8 mouse cellular contexts compared by ENCODE assay signal in the genomic region with DNA sequence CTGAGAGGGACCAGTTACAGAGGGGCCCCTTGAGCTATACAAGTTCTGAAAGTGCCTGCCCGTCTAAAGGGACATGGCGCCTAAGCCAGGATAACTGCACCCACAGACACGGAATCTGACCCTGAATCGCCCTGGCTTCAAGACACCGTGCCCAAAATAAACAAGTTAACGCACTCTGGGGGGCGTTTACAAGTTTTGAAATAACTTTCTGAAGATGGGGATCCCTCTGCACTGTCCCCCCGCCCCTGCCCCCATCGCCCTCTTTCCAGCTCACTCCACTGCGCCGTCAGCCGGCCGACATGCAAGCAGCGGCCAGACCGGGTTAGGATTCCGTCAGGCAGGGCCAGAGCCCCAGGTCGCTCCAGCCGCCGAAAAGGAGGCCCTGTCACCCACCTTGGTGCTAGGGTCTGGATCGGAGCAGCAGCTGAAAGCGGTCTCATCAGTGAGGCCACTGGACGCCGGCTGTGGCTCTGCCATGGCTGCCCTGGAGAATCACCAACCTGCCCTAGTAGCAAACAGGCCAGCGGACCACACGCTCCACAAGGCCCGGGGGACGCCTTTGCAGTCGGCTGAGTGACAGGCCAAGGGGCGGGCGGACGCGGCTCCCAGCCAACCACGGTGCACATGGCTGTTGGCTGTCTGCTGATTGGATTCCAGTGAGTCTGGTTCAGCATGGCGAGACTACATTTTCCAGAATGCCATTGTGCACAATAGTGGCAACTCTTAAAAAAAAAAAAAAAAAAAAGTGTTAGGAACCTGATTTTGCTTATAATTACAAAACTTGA. TPM values are rescaled to one million over a fixed set of nuclear protein-coding genes. Genes with fewer than 3 reads are reported as not detected.
DNase-seq lines count a peak whose midpoint lies in the region; ATAC-seq and TF ChIP-seq lines count a peak whose summit lies in the region.

No protein-coding gene starts in this region.

- peak overlapping the region; percentile 60 for H3K4me2 ChIP-seq in forebrain, postnatal 0 days (ENCODE audit: low read depth)
- peak overlapping the region; percentile 66 for H3K4me2 ChIP-seq in lung, embryonic 15.5 days

- peak; percentile 83 for TF ChIP-seq POLR2A in cerebellum, adult 2 months (IDR thresholded peaks at IDR 0.05; ENCODE audit: borderline replicate concordance, insufficient read depth, low read length)

- WGBS in cerebellum, adult 2 months = under 1% methylated on average over 34 of the region's 34 CpGs
- WGBS in forebrain, postnatal 0 days = under 1% methylated on average over 34 of the region's 34 CpGs
- WGBS in lung, embryonic 15.5 days = under 1% methylated on average over 34 of the region's 34 CpGs

- DNase-seq in G1E (ENCODE audit: low spot score) = peak; percentile 99
- DNase-seq in cerebellum, adult 2 months = peak; percentile 100
- DNase-seq in forebrain, postnatal 0 days = peak; percentile 96
- peak; percentile 100 for DNase-seq in heart, postnatal 4 days
- DNase-seq in layer of hippocampus, adult 8-10 months (ENCODE audit: low spot score in 2 of 2) = peak; percentile 99 to 100
- DNase-seq in ovary, adult 18-20 months (ENCODE audit: low spot score) = peak; percentile 99
- peak; percentile 93 for DNase-seq in thymus, postnatal 0 days (ENCODE audit: low spot score)

- no peaks in the 10 kb centered on the region for H3K27me3 ChIP-seq in G1E (ENCODE audit: insufficient read depth, low read length)
- no peaks in the 10 kb centered on the region for H3K27me3 ChIP-seq in cerebellum, adult 2 months (ENCODE audit: control insufficient read depth, insufficient read depth, low read length)
- H3K27me3 ChIP-seq in forebrain, postnatal 0 days (ENCODE audit: insufficient read depth, low read length) = no peaks in the 10 kb centered on the region
- no peaks in the 10 kb centered on the region for H3K27me3 ChIP-seq in lung, embryonic 15.5 days

- peak overlapping the region; percentile 74 for H3K4me3 ChIP-seq in G1E (ENCODE audit: low read depth, low read length)
- H3K4me3 ChIP-seq in cerebellum, adult 2 months (replicated peaks; ENCODE audit: insufficient read depth, low read depth, low read length) = peak overlapping the region; percentile 87
- peak overlapping the region; percentile 65 for H3K4me3 ChIP-seq in forebrain, postnatal 0 days (ENCODE audit: low read depth, low read length)
- peak overlapping the region; percentile 80 for H3K4me3 ChIP-seq in lung, embryonic 15.5 days

- H3K4me1 ChIP-seq in G1E (ENCODE audit: insufficient read depth, low read depth, low read length) = peaks cover 85% of the 10 kb centered on the region
- H3K4me1 ChIP-seq in cerebellum, adult 2 months (ENCODE audit: control insufficient read depth, insufficient read depth, low read length) = no peaks in the 10 kb centered on the region; the same call in none of the 2 replicates
- H3K4me1 ChIP-seq in forebrain, postnatal 0 days (ENCODE audit: insufficient read depth) = peaks cover 6% of the 10 kb centered on the region; the same call in 1 of the 2 replicates
- H3K4me1 ChIP-seq in lung, embryonic 15.5 days = peaks cover 30% of the 10 kb centered on the region

- no peak for TF ChIP-seq CTCF in G1E (IDR thresholded peaks at IDR 0.05; ENCODE audit: low read depth, low read length)
- TF ChIP-seq CTCF in cerebellum, adult 2 months (IDR thresholded peaks at IDR 0.05; ENCODE audit: borderline replicate concordance, insufficient read depth, low read depth, low read length) = no peak
- TF ChIP-seq CTCF in forebrain, postnatal 0 days (IDR thresholded peaks at IDR 0.05; ENCODE audit: low read depth) = no peak

- peak overlapping the region; percentile 73 for H3K9ac ChIP-seq in forebrain, postnatal 0 days
- peak overlapping the region; percentile 82 for H3K9ac ChIP-seq in lung, embryonic 15.5 days

- H3K36me3 ChIP-seq in G1E (replicated peaks) = peaks cover 26% of the 10 kb centered on the region
- H3K36me3 ChIP-seq in forebrain, postnatal 0 days (ENCODE audit: insufficient read depth) = no peaks in the 10 kb centered on the region
- no peaks in the 10 kb centered on the region for H3K36me3 ChIP-seq in lung, embryonic 15.5 days

- peak; percentile 81 for ATAC-seq in G1E (ENCODE audit: extremely low read depth, insufficient number of reproducible peaks, low FRiP score, poor library complexity, severe bottlenecking)
- ATAC-seq in forebrain, postnatal 0 days = peak; percentile 100
- ATAC-seq in lung, embryonic 15.5 days (ENCODE audit: borderline replicate concordance, extremely low read depth, low FRiP score, low TSS enrichment) = peak; percentile 99

- peak overlapping the region; percentile 85 for H3K27ac ChIP-seq in cerebellum, adult 2 months (ENCODE audit: insufficient read depth, low read length)
- peak overlapping the region; percentile 42; the same call in 1 of the 2 replicates for H3K27ac ChIP-seq in forebrain, postnatal 0 days (ENCODE audit: low read depth, low read length)
- peak overlapping the region; percentile 89 for H3K27ac ChIP-seq in lung, embryonic 15.5 days

- H3K9me3 ChIP-seq in G1E (replicated peaks) = peaks cover 16% of the 10 kb centered on the region
- H3K9me3 ChIP-seq in forebrain, postnatal 0 days (ENCODE audit: low read length) = no peaks in the 10 kb centered on the region
- H3K9me3 ChIP-seq in lung, embryonic 15.5 days = no peaks in the 10 kb centered on the region

RNA-seq across cellular contexts. Expression of a gene that starts 11.9 kb away (rescaled TPM):
- total RNA-seq in G1E (2014; fragmentation: Nextera tagmentation) (49.3 and 69.4 TPM in 2 replicates), G1E (2017) (37.0 and 42.5 TPM in 2 replicates)
- polyA plus RNA-seq in G1E (2012) = 1.5 and 3.5 TPM in 2 replicates
- 0.85 and 1.4 TPM in 2 replicates for polyA plus RNA-seq in cerebellum, adult 2 months (2012; rRNA removed)
- 1.5 and 5.0 TPM in 2 replicates for total RNA-seq in forebrain, postnatal 0 days (2014; rRNA removed)
- 0.80 and 2.1 TPM in 2 replicates for polyA plus RNA-seq in forebrain, postnatal 0 days (2015; fragmentation: Nextera tagmentation; extraction: Ambion mirVana)
- total RNA-seq in heart, postnatal 4 days (2021) = 1 to 10 TPM; 1.9 to 2.0 TPM
- 1 to 10 TPM; 1.7 to 2.2 (median 2.0) TPM for total RNA-seq in layer of hippocampus, adult 8-10 months (2022)
- 5.7 and 6.1 TPM in 2 replicates for polyA plus RNA-seq in lung, embryonic 15.5 days (2015; fragmentation: Nextera tagmentation; extraction: Ambion mirVana)
- 12.6 and 14.8 TPM in 2 replicates for polyA plus RNA-seq in thymus, postnatal 0 days (2015; fragmentation: Nextera tagmentation; extraction: Ambion mirVana)

RNA-seq across cellular contexts. Expression of a gene that starts 14.4 kb away (rescaled TPM):
- total RNA-seq in G1E (2014; fragmentation: Nextera tagmentation) (402 and 407 TPM in 2 replicates), G1E (2017) (913 and 1,040 TPM in 2 replicates)
- 42.2 and 90.8 TPM in 2 replicates for polyA plus RNA-seq in G1E (2012)
- polyA plus RNA-seq in cerebellum, adult 2 months (2012; rRNA removed) = 160 and 165 TPM in 2 replicates
- 150 and 172 TPM in 2 replicates for total RNA-seq in forebrain, postnatal 0 days (2014; rRNA removed)
- polyA plus RNA-seq in forebrain, postnatal 0 days (2015; fragmentation: Nextera tagmentation; extraction: Ambion mirVana) = 186 and 194 TPM in 2 replicates
- 100 to 1,000 TPM; 135 to 136 TPM for total RNA-seq in heart, postnatal 4 days (2021)
- 100 to 1,000 TPM; 183 to 193 (median 187) TPM for total RNA-seq in layer of hippocampus, adult 8-10 months (2022)
- 219 and 220 TPM in 2 replicates for polyA plus RNA-seq in lung, embryonic 15.5 days (2015; fragmentation: Nextera tagmentation; extraction: Ambion mirVana)
- 200 and 204 TPM in 2 replicates for polyA plus RNA-seq in thymus, postnatal 0 days (2015; fragmentation: Nextera tagmentation; extraction: Ambion mirVana)

RNA-seq across cellular contexts. Expression of a gene that starts 36.0 kb away (rescaled TPM):
- 37.5 and 57.5 TPM in 2 replicates for total RNA-seq in G1E (2014; fragmentation: Nextera tagmentation)
- 25.5 and 33.6 TPM in 2 replicates for total RNA-seq in G1E (2017)
- polyA plus RNA-seq in G1E (2012) = 68.4 and 97.3 TPM in 2 replicates
- polyA plus RNA-seq in cerebellum, adult 2 months (2012; rRNA removed) = 32.1 and 32.7 TPM in 2 replicates
- total RNA-seq in forebrain, postnatal 0 days (2014; rRNA removed) = 55.0 and 63.6 TPM in 2 replicates
- polyA plus RNA-seq in forebrain, postnatal 0 days (2015; fragmentation: Nextera tagmentation; extraction: Ambion mirVana) = 112 and 149 TPM in 2 replicates
- total RNA-seq in heart, postnatal 4 days (2021) = 10 to 100 TPM; 40.6 to 40.9 TPM
- 100 to 1,000 TPM; 133 to 171 (median 150) TPM for total RNA-seq in layer of hippocampus, adult 8-10 months (2022)
- 54.1 and 57.3 TPM in 2 replicates for polyA plus RNA-seq in lung, embryonic 15.5 days (2015; fragmentation: Nextera tagmentation; extraction: Ambion mirVana)
- polyA plus RNA-seq in thymus, postnatal 0 days (2015; fragmentation: Nextera tagmentation; extraction: Ambion mirVana) = 42.7 and 51.9 TPM in 2 replicates

Comparison
In these comparisons a context has a peak if more than half of its experiments do, and no peak if none do; other contexts are left out.
1. Peak in every context shown above with its lines: DNase-seq, ATAC-seq, H3K4me3 ChIP-seq and H3K27ac ChIP-seq.